Mouse (Mus musculus): ENCODE data around the gene Cacng6. TPM values are rescaled to one million over a fixed set of nuclear protein-coding genes. Genes with fewer than 3 reads are reported as not detected.
"Not testable (repeated sequence)": the region's sequence is repeated elsewhere in the genome, so short reads cannot be mapped to it uniquely, and the experiment has no call there.

Cacng6 gene
- polyA plus RNA-seq, 1 experiment from 2014 or later, result 0.30 TPM

DNA sequence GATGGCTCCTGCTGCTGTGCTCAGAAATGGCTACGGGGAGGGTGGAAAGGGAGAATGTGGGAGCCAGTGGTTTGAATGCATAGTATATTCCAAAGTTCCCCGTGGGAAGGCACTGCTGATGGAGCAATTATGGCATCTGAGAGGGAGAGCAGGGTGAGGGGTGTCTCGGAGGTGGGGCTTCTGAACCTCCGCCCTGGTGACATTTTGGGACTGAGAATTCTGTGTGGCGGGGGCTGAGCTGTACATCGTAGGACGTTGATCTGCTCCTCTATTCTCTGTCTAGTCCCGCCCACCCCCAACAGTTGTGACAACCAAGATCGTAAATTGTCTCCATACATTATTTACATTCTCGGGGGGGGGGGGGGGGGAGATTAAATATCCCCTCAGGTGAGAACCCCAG is 26.6 kb upstream of the Cacng6 start:
- no peak for DNase-seq
- Histone ChIP-seq H3K27ac (no peak overlapping the region), H3K4me1 (replicated peaks) (no peaks in the 10 kb centered on the region), H3K27me3 (no peaks in the 10 kb centered on the region), H3K9me3 (replicated peaks) (no peaks in the 10 kb centered on the region), H3K4me3 (replicated peaks) (no peak overlapping the region), H3K9ac (no peak overlapping the region), H3K4me2 (no peak overlapping the region), H3K36me3 (no peaks in the 10 kb centered on the region)
- 60% methylated on average over 10 of the region's 10 CpGs for WGBS (ENCODE audit: insufficient replicate concordance)
- no peak for ATAC-seq (ENCODE audit: low read depth)

DNA sequence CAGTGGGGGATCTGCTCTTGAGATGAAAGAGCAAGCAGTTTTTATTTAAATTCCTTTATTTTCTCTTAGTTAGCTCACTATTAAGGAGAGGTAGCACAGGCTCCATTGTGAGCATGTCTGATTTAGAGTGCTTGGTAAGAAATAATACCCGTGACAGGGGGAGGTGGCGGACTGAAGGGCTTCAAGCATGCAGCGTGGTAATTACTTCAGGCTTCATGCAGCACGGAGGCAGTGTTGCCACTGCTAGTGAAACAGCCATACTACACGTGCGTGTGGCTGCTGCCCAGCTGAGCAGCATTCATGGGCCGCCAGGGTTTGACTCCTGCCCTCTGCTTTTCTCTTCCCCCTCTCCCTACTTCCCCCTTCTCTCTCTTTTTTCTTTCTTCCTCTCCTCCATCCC is 26.2 kb upstream of the Cacng6 start:
- Histone ChIP-seq H3K27me3 (no peaks in the 10 kb centered on the region), H3K9ac (no peak overlapping the region), H3K4me1 (replicated peaks) (no peaks in the 10 kb centered on the region), H3K4me2 (no peak overlapping the region), H3K36me3 (no peaks in the 10 kb centered on the region), H3K9me3 (replicated peaks) (no peaks in the 10 kb centered on the region), H3K4me3 (replicated peaks) (no peak overlapping the region), H3K27ac (no peak overlapping the region)
- DNase-seq (no peak), ATAC-seq (ENCODE audit: low read depth) (no peak)
- 67% methylated on average over 7 of the region's 7 CpGs for WGBS (ENCODE audit: insufficient replicate concordance)

DNA sequence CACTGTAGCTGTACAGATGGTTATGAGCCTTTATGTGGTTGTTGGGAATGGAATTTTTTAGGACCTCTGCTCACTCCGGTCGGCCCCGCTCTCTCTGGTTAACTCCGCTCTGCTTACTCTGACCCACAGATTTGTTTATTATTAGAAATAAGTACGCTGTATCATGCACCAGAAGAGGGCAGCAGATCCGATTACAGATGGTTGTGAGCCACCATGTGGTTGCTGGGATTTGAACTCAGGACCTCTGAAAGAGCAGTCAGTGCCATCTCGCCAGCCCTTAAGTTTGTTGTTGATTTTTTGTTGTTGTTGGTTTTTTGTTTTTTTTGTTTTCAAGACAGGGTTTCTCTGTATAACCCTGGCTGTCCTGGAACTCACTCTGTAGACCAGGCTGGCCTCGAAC is 25.6 kb upstream of the Cacng6 start:
- H3K27me3 ChIP-seq; DNase-seq; H3K9me3 ChIP-seq (replicated peaks); H3K4me1 ChIP-seq (replicated peaks); H3K9ac ChIP-seq; H3K4me3 ChIP-seq (replicated peaks); H3K4me2 ChIP-seq; H3K27ac ChIP-seq; H3K36me3 ChIP-seq; ATAC-seq (ENCODE audit: low read depth): not testable (repeated sequence)
- 73% methylated on average over 8 of the region's 8 CpGs for WGBS (ENCODE audit: insufficient replicate concordance)

DNA sequence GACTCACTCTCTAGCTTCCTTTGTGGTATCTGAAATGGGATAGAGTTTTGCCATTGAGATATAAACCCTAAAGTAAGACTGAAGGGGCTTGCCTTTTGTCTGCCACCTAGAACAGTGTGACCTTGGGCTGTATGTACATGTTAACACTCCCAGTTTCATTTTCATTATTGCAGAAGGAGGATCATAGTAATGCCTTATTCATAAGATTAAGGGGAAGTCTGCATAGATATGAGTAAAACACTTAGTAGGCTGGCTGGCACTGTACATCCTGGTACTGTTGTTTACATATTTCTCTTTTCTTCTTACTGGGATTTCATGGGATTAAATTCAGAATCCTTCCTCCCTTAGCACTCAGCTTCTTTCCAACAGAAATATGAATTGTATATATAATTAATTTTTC is 24.1 kb upstream of the Cacng6 start:
- no peak overlapping the region for H3K27ac ChIP-seq
- ATAC-seq (ENCODE audit: low read depth) (no peak), DNase-seq (no peak)
- no peak overlapping the region for H3K4me3 ChIP-seq (replicated peaks)
- H3K36me3 ChIP-seq, result no peaks in the 10 kb centered on the region
- no peaks in the 10 kb centered on the region for H3K27me3 ChIP-seq
- no peak overlapping the region for H3K9ac ChIP-seq
- no peaks in the 10 kb centered on the region for H3K4me1 ChIP-seq (replicated peaks)
- H3K4me2 ChIP-seq, result no peak overlapping the region
- H3K9me3 ChIP-seq (replicated peaks), result no peaks in the 10 kb centered on the region

DNA sequence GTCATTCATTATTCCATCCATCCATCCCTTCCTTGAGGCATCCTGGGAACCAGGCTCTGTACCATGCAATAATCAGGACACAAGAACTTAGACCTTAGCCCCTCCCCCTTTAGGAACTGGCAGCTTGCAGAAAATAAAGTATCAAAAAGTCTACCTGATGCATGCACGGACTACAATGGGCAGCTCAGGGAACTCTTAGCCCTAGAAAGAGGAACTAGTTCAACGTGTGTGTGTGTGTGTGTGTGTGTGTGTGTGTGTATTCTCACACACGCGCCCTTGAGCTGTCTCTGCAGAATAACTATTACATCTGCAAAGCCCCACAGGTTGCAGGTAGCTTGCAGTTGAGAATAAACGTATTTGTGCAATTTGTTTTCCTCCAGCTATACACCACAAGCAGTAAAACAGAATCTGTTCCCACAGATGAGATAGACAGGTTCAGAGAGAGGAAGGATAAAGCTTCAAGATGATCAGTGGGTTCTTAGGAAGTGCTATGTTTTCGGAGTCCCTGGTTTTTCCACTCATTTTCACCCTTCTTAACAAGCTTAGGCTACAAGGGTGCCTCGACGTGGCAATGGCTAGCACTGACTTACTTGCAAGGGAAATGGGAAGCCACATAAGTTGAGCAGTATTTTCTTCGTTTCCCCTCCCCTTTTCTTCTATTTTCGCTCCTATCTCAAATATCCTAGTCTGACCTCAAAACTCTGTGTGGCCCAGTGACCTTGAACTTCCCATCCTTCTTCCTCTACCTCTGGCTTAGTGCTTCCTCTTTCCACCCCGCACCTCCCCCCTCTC is 14.1 kb upstream of the Cacng6 start:
- DNase-seq, result no peak
- no peak for ATAC-seq (ENCODE audit: low read depth)
- Histone ChIP-seq H3K9ac (no peak overlapping the region), H3K27me3 (peaks cover 48% of the 10 kb centered on the region), H3K4me2 (no peak overlapping the region), H3K36me3 (no peaks in the 10 kb centered on the region), H3K4me3 (replicated peaks) (no peak overlapping the region), H3K4me1 (replicated peaks) (0 out of 2 replicates have a peak, but pooled peaks cover 8% of the 10 kb centered on the region), H3K27ac (no peak overlapping the region), H3K9me3 (replicated peaks) (no peaks in the 10 kb centered on the region)
- WGBS (ENCODE audit: insufficient replicate concordance), result 12% methylated on average over 11 of the region's 11 CpGs

DNA sequence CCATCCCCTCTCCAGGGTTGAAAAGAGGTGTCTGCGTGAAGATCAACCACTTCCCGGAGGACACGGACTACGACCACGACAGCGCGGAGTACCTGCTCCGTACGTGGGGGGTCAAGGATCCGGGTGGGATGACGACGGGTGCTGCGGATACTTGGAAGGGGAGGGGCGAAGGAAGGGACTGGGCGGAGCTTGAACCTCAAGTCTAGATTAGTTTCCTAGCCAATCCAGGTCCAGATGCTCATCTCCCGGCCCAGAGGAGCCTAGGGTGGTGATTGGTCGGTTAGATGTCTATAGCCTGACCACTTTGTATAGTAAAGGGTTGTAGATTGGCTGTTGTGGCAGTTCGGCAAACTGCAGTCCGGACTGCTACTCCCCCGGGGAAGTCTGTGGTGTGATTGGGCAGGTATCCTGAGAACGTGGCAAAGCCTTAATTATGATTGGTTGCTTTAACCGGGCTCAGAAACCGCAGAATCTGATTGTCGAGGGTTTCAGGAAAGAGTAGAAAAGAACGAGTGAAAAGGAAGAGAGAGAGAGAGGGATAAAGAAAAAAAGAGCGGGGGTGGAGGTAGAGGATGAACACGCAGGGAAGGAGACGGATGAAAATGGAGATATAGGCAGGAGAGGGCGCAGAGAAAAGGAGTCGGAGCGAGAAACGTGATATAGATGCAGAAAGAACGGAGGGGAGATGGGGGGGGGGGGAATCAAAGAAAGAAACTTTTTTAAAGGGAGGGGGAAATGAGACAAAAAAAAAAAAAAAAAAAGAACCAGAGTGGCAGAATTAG is 12.6 kb upstream of the Cacng6 start:
- WGBS (ENCODE audit: insufficient replicate concordance), result under 1% methylated on average over 33 of the region's 33 CpGs
- no peaks in the 10 kb centered on the region for H3K36me3 ChIP-seq
- peaks cover 62% of the 10 kb centered on the region for H3K27me3 ChIP-seq
- H3K27ac ChIP-seq, result no peak overlapping the region
- no peak overlapping the region for H3K9ac ChIP-seq
- 0 out of 2 replicates have a peak, but pooled peaks cover 8% of the 10 kb centered on the region for H3K4me1 ChIP-seq (replicated peaks)
- DNase-seq, result peak; percentile 6
- peak overlapping the region; percentile 36 for H3K4me2 ChIP-seq
- no peaks in the 10 kb centered on the region for H3K9me3 ChIP-seq (replicated peaks)
- ATAC-seq (ENCODE audit: low read depth), result no peak
- H3K4me3 ChIP-seq (replicated peaks), result peak overlapping the region; percentile 10; the same call in 1 of the 2 replicates

DNA sequence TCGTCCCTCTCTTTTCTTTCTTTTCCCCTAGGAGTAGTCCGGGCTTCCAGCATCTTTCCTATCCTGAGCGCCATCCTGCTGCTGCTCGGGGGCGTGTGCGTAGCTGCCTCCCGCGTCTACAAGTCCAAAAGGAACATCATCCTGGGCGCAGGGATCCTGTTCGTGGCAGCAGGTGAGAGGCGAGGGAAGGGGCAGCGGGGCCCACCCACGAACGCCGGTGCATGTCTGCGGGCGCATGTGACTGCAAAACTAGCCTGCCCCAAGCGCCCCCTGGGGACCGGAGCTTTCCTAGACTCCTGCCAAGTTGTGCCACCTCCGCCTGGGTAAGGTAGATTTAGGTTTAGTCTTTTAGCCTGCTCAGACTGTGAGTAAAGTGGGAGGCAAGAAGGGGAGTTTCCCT is 12.0 kb upstream of the Cacng6 start:
- Histone ChIP-seq H3K4me3 (replicated peaks) (no peak overlapping the region), H3K4me1 (replicated peaks) (0 out of 2 replicates have a peak, but pooled peaks cover 8% of the 10 kb centered on the region), H3K27me3 (peaks cover 69% of the 10 kb centered on the region), H3K4me2 (peak overlapping the region; percentile 36), H3K36me3 (no peaks in the 10 kb centered on the region), H3K9ac (no peak overlapping the region), H3K27ac (no peak overlapping the region), H3K9me3 (replicated peaks) (no peaks in the 10 kb centered on the region)
- WGBS (ENCODE audit: insufficient replicate concordance), result 3% methylated on average over 20 of the region's 20 CpGs
- ATAC-seq (ENCODE audit: low read depth), result no peak
- DNase-seq, result no peak

DNA sequence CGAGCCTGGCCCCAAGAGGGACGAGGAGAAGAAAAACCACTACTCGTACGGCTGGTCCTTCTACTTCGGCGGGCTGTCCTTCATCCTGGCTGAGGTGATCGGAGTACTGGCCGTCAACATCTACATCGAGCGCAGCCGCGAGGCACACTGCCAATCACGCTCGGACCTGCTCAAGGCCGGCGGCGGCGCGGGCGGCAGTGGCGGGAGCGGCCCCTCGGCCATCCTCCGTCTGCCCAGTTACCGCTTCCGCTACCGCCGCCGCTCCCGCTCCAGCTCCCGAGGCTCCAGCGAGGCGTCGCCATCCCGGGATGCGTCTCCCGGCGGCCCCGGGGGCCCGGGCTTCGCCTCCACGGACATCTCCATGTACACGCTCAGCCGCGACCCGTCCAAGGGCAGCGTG is 9.1 kb upstream of the Cacng6 start:
- Histone ChIP-seq H3K9me3 (replicated peaks) (no peaks in the 10 kb centered on the region), H3K4me2 (peak overlapping the region; percentile 70), H3K27ac (no peak overlapping the region), H3K9ac (no peak overlapping the region), H3K4me3 (replicated peaks) (peak overlapping the region; percentile 54), H3K36me3 (no peaks in the 10 kb centered on the region), H3K27me3 (peaks cover 94% of the 10 kb centered on the region), H3K4me1 (replicated peaks) (0 out of 2 replicates have a peak, but pooled peaks cover 8% of the 10 kb centered on the region)
- no peak for DNase-seq
- no peak for ATAC-seq (ENCODE audit: low read depth)
- WGBS (ENCODE audit: insufficient replicate concordance), result under 1% methylated on average over 47 of the region's 47 CpGs

DNA sequence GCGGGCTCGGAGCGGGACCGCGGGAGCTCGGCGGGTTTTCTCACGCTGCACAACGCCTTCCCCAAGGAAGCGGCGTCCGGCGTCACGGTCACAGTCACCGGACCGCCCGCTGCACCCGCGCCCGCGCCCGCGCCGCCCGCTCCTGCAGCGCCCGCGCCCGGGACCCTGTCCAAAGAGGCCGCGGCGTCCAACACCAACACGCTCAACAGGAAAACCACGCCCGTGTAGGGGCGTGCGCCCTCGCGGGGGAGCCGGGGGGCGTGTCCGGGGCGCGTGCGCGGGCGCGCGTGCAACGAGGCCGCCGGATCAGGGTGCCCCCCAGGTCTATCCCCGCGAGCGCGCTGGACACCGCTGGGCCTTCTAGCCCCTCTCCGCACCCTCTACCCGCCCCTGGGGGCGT is 8.6 kb upstream of the Cacng6 start:
- Histone ChIP-seq H3K9ac (no peak overlapping the region), H3K4me1 (replicated peaks) (0 out of 2 replicates have a peak, but pooled peaks cover 8% of the 10 kb centered on the region), H3K4me3 (replicated peaks) (peak overlapping the region; percentile 54), H3K4me2 (peak overlapping the region; percentile 70), H3K9me3 (replicated peaks) (no peaks in the 10 kb centered on the region), H3K27me3 (peaks cover 95% of the 10 kb centered on the region), H3K27ac (no peak overlapping the region), H3K36me3 (no peaks in the 10 kb centered on the region)
- DNase-seq, result no peak
- 1% methylated on average over 49 of the region's 60 CpGs for WGBS (ENCODE audit: insufficient replicate concordance)
- ATAC-seq (ENCODE audit: low read depth), result peak; percentile 25; the same call in 1 of the 2 replicates

DNA sequence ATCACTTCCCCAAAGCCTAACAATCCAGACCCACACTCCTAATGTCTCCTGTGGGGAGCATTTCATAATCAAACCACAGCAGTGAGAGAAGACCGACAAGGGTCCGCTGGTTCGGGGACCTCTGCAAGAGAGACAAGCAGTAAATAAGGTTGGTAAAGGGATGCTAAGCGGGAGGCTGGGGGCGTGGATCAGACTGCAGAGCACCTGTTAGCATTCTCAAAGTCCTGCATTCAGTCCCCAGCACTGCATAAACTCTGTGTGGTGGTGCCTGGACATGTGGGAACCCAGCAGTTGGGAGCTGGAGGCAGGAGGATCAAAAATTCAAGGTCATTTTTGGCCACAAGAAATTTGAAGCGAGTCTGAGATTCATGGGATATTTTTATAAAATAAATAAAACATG is 4.1 kb upstream of the Cacng6 start:
- Histone ChIP-seq H3K27ac (no peak overlapping the region), H3K4me2 (no peak overlapping the region), H3K4me3 (replicated peaks) (no peak overlapping the region), H3K9me3 (replicated peaks) (no peaks in the 10 kb centered on the region), H3K27me3 (peaks cover 96% of the 10 kb centered on the region), H3K36me3 (no peaks in the 10 kb centered on the region), H3K9ac (no peak overlapping the region), H3K4me1 (replicated peaks) (no peaks in the 10 kb centered on the region)
- WGBS (ENCODE audit: insufficient replicate concordance), result 31% methylated on average over 6 of the region's 6 CpGs
- no peak for DNase-seq
- no peak for ATAC-seq (ENCODE audit: low read depth)

DNA sequence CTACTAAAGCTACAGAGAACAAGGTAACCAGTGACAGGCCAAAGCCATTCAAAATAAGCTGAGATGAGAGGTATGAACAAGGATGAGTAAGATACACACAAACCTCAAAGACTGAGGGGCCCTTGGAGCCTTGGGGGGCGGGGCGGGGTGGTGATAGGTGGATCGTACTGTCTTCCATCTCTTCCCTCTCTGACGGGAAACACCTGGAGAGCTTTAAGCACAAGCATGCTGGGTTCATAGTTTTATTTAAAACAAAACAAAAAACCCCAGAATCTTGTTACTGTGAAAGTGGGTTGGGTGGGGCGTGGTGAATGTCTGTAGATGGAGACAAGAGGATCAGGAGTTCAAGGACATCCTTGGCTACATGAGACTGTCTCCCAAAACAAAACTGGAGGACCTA is 3.5 kb upstream of the Cacng6 start:
- H3K27me3 ChIP-seq, result peaks cover 96% of the 10 kb centered on the region
- 35% methylated on average over 5 of the region's 5 CpGs for WGBS (ENCODE audit: insufficient replicate concordance)

More for the DNA sequence above, 3.5 kb upstream of the Cacng6 start:
- ATAC-seq (ENCODE audit: low read depth) (no peak), DNase-seq (no peak)
- H3K4me1 ChIP-seq (replicated peaks), result no peaks in the 10 kb centered on the region
- no peak overlapping the region for H3K4me3 ChIP-seq (replicated peaks)
- H3K27ac ChIP-seq, result no peak overlapping the region
- no peaks in the 10 kb centered on the region for H3K36me3 ChIP-seq
- H3K9ac ChIP-seq, result no peak overlapping the region
- no peak overlapping the region for H3K4me2 ChIP-seq
- H3K9me3 ChIP-seq (replicated peaks), result no peaks in the 10 kb centered on the region

Measured in liver, embryonic 13.5 days (tissue).